Mouse (Mus musculus): ENCODE measurements around the gene Dnmt3c. TPM values are rescaled to one million over a fixed set of nuclear protein-coding genes. Genes with fewer than 3 reads are reported as not detected.

The Dnmt3c gene
- polyA plus RNA-seq, 1 experiment from 2014 or later = 0.10 TPM

DNA sequence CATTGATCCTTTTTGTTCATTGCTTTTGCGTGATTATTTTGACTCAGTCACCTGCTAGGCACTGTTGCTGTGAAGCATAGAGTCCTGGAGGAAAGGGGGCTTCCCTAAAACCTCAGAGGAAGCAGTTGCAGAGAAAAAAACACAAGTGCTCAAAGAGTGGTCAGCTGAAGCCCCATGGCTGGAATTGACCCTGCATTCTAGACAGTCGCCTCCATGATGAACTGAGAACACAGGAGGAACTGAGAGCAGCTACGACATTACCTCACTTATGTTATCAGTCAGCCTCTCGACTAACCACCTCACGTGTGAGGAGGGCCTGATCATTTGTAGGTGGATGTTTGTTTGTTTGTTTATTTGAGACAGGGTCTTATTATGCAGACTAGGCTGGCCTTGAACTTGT, 65.7 kb downstream of the Dnmt3c start:
- Histone ChIP-seq H3K4me1 (ENCODE audit: insufficient read depth, low read depth, low read length) (no peaks in the 10 kb centered on the region), H3K9me3 (ENCODE audit: low read length) (no peaks in the 10 kb centered on the region), H3K36me3 (ENCODE audit: insufficient read depth, low read length) (peaks cover 43% of the 10 kb centered on the region), H3K27ac (ENCODE audit: low read length) (no peak overlapping the region), H3K9ac (replicated peaks; ENCODE audit: low read depth) (no peak overlapping the region), H3K27me3 (replicated peaks; ENCODE audit: insufficient read depth, low read length) (no peaks in the 10 kb centered on the region), H3K4me2 (replicated peaks; ENCODE audit: low read depth, low read length) (no peak overlapping the region), H3K4me3 (ENCODE audit: low read depth, low read length) (no peak overlapping the region)
- ATAC-seq (no peak), DNase-seq (ENCODE audit: low spot score) (no peak)
- WGBS = 87% methylated on average over 5 of the region's 5 CpGs
- TF ChIP-seq CTCF (IDR thresholded peaks at IDR 0.05) (no peak), EP300 (IDR thresholded peaks at IDR 0.05) (no peak)

DNA sequence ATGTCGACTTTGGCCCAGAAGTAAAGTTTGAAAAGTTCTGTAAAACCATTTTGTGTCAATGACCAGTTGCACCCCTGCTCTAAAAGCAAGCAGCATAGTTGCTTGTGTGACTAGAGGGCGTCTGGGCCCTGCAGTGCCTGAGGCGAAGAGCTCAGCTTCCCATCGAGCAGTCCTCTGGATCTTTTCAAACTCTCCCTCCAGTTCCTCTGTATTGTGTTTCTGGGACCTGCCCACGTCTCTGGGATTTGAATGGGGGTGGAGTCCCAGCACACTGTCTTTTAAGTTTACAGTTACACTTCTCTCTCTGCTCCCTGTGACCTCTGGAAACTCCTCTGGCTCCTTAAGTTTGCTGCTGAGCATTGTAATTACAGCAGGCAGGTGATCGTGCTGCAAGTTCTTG, 71.0 kb downstream of the Dnmt3c start:
- WGBS = 68% methylated on average over 6 of the region's 6 CpGs
- H3K36me3 ChIP-seq (ENCODE audit: insufficient read depth, low read length) = peaks cover 7% of the 10 kb centered on the region; the same call in 1 of the 2 replicates

GRCm38 (mm10) chr2:153768881-153769280, 72.4 kb downstream of the Dnmt3c start:
- Histone ChIP-seq H3K9ac (replicated peaks; ENCODE audit: low read depth) (no peak overlapping the region), H3K4me3 (ENCODE audit: low read depth, low read length) (no peak overlapping the region), H3K4me2 (replicated peaks; ENCODE audit: low read depth, low read length) (no peak overlapping the region), H3K27ac (ENCODE audit: low read length) (no peak overlapping the region), H3K9me3 (ENCODE audit: low read length) (no peaks in the 10 kb centered on the region), H3K4me1 (ENCODE audit: insufficient read depth, low read depth, low read length) (no peaks in the 10 kb centered on the region), H3K36me3 (ENCODE audit: insufficient read depth, low read length) (peaks cover 7% of the 10 kb centered on the region; the same call in 1 of the 2 replicates), H3K27me3 (replicated peaks; ENCODE audit: insufficient read depth, low read length) (no peaks in the 10 kb centered on the region)
- DNase-seq (ENCODE audit: low spot score) (no peak), ATAC-seq (no peak)
- 86% methylated on average over 2 of the region's 2 CpGs for WGBS
- no peak for TF ChIP-seq EP300 (IDR thresholded peaks at IDR 0.05)
- no peak for TF ChIP-seq CTCF (IDR thresholded peaks at IDR 0.05)

More for the DNA sequence above, 71.0 kb downstream of the Dnmt3c start:
- Histone ChIP-seq H3K4me3 (ENCODE audit: low read depth, low read length) (no peak overlapping the region), H3K27ac (ENCODE audit: low read length) (no peak overlapping the region), H3K4me2 (replicated peaks; ENCODE audit: low read depth, low read length) (no peak overlapping the region), H3K9me3 (ENCODE audit: low read length) (no peaks in the 10 kb centered on the region), H3K27me3 (replicated peaks; ENCODE audit: insufficient read depth, low read length) (no peaks in the 10 kb centered on the region), H3K9ac (replicated peaks; ENCODE audit: low read depth) (no peak overlapping the region), H3K4me1 (ENCODE audit: insufficient read depth, low read depth, low read length) (no peaks in the 10 kb centered on the region)
- no peak for TF ChIP-seq CTCF (IDR thresholded peaks at IDR 0.05)
- no peak for TF ChIP-seq EP300 (IDR thresholded peaks at IDR 0.05)
- ATAC-seq (no peak), DNase-seq (ENCODE audit: low spot score) (no peak)

DNA sequence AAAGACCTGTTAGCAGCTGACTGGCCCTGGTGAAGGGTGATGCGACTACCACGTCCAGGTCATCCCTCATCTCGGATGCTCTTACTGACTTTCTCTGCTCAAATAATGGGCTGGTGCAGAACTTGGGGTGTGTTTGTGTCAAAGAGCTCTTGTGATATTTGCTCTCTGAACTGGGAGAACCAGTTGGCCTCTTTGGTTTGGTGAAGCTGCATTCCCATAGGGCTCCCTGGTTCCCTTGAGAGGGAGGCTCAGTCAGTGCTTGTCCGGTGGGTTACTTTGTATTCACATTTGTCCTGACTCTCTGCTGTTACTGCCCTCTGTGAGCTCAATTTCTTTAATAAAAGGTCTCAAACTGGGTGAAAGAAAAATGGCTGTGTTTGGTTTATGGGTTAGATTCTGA, 76.5 kb downstream of the Dnmt3c start:
- DNase-seq (ENCODE audit: low spot score) (peak; percentile 69), ATAC-seq (peak; percentile 60)
- Histone ChIP-seq H3K4me3 (ENCODE audit: low read depth, low read length) (no peak overlapping the region), H3K4me1 (ENCODE audit: insufficient read depth, low read depth, low read length) (no peaks in the 10 kb centered on the region), H3K36me3 (ENCODE audit: insufficient read depth, low read length) (no peaks in the 10 kb centered on the region; the same call in 1 of the 2 replicates), H3K4me2 (replicated peaks; ENCODE audit: low read depth, low read length) (no peak overlapping the region), H3K9me3 (ENCODE audit: low read length) (no peaks in the 10 kb centered on the region), H3K27me3 (replicated peaks; ENCODE audit: insufficient read depth, low read length) (no peaks in the 10 kb centered on the region), H3K9ac (replicated peaks; ENCODE audit: low read depth) (no peak overlapping the region), H3K27ac (ENCODE audit: low read length) (no peak overlapping the region)
- 64% methylated on average over 4 of the region's 4 CpGs for WGBS
- TF ChIP-seq EP300 (IDR thresholded peaks at IDR 0.05) (no peak), CTCF (IDR thresholded peaks at IDR 0.05) (no peak)

- Histone ChIP-seq H3K36me3 (ENCODE audit: insufficient read depth, low read length) (no peaks in the 10 kb centered on the region; the same call in 1 of the 2 replicates), H3K27me3 (replicated peaks; ENCODE audit: insufficient read depth, low read length) (no peaks in the 10 kb centered on the region), H3K4me3 (ENCODE audit: low read depth, low read length) (no peak overlapping the region), H3K9me3 (ENCODE audit: low read length) (no peaks in the 10 kb centered on the region), H3K27ac (ENCODE audit: low read length) (no peak overlapping the region), H3K4me2 (replicated peaks; ENCODE audit: low read depth, low read length) (no peak overlapping the region), H3K9ac (replicated peaks; ENCODE audit: low read depth) (no peak overlapping the region), H3K4me1 (ENCODE audit: insufficient read depth, low read depth, low read length) (peaks cover 3% of the 10 kb centered on the region; the same call in 1 of the 2 replicates)
- ATAC-seq (no peak), DNase-seq (ENCODE audit: low spot score) (no peak)
- no peak for TF ChIP-seq CTCF (IDR thresholded peaks at IDR 0.05)
- TF ChIP-seq EP300 (IDR thresholded peaks at IDR 0.05) = no peak
- 94% methylated on average over 4 of the region's 4 CpGs for WGBS
Measured at GRCm38 (mm10) chr2:153775472-153775871, 79.0 kb downstream of the Dnmt3c start.

GRCm38 (mm10) chr2:153778638-153779362, 82.3 kb downstream of the Dnmt3c start:
- TF ChIP-seq CTCF (IDR thresholded peaks at IDR 0.05) = no peak
- no peak for TF ChIP-seq EP300 (IDR thresholded peaks at IDR 0.05)
- Histone ChIP-seq H3K4me3 (ENCODE audit: low read depth, low read length) (peak overlapping the region; percentile 26), H3K9ac (replicated peaks; ENCODE audit: low read depth) (no peak overlapping the region), H3K36me3 (ENCODE audit: insufficient read depth, low read length) (no peaks in the 10 kb centered on the region), H3K9me3 (ENCODE audit: low read length) (no peaks in the 10 kb centered on the region), H3K27me3 (replicated peaks; ENCODE audit: insufficient read depth, low read length) (no peaks in the 10 kb centered on the region), H3K4me2 (replicated peaks; ENCODE audit: low read depth, low read length) (peak overlapping the region; percentile 67), H3K4me1 (ENCODE audit: insufficient read depth, low read depth, low read length) (peaks cover 3% of the 10 kb centered on the region; the same call in 1 of the 2 replicates), H3K27ac (ENCODE audit: low read length) (no peak overlapping the region)
- DNase-seq (ENCODE audit: low spot score) (peak; percentile 81), ATAC-seq (peak; percentile 96)
- WGBS = 10% methylated on average over 24 of the region's 24 CpGs

Other genes with a start within 250 kb of the Dnmt3c start
- not detected in 2 replicates for gene 4930404H24Rik, start 203.9 kb upstream of the Dnmt3c start, polyA plus RNA-seq (2015; fragmentation: Nextera tagmentation; extraction: Ambion mirVana)
- 8.3 and 9.9 TPM in 2 replicates for gene Nol4l, start 166.7 kb upstream of the Dnmt3c start, polyA plus RNA-seq (2015; fragmentation: Nextera tagmentation; extraction: Ambion mirVana)
- 71.8 and 73.3 TPM in 2 replicates for gene Commd7, start 63.9 kb upstream of the Dnmt3c start, polyA plus RNA-seq (2015; fragmentation: Nextera tagmentation; extraction: Ambion mirVana)
- gene Dnmt3b, start 47.2 kb upstream of the Dnmt3c start, polyA plus RNA-seq (2015; fragmentation: Nextera tagmentation; extraction: Ambion mirVana) = 3.3 and 4.2 TPM in 2 replicates
- 145 and 164 TPM in 2 replicates for gene Mapre1, start 44.6 kb downstream of the Dnmt3c start, polyA plus RNA-seq (2015; fragmentation: Nextera tagmentation; extraction: Ambion mirVana)
- 0.05 TPM in 1 of 2 replicates, not detected in the other for gene Efcab8, start 83.3 kb downstream of the Dnmt3c start, polyA plus RNA-seq (2015; fragmentation: Nextera tagmentation; extraction: Ambion mirVana)
- not detected in 2 replicates for gene Sun5, start 174.4 kb downstream of the Dnmt3c start, polyA plus RNA-seq (2015; fragmentation: Nextera tagmentation; extraction: Ambion mirVana)
- not detected in 2 replicates for gene Bpifb2, start 178.4 kb downstream of the Dnmt3c start, polyA plus RNA-seq (2015; fragmentation: Nextera tagmentation; extraction: Ambion mirVana)
- gene Bpifb6, start 203.7 kb downstream of the Dnmt3c start, polyA plus RNA-seq (2015; fragmentation: Nextera tagmentation; extraction: Ambion mirVana) = not detected in 2 replicates
- gene Bpifb3, start 221.6 kb downstream of the Dnmt3c start, polyA plus RNA-seq (2015; fragmentation: Nextera tagmentation; extraction: Ambion mirVana) = not detected in 2 replicates
- gene Bpifb4, start 241.6 kb downstream of the Dnmt3c start, polyA plus RNA-seq (2015; fragmentation: Nextera tagmentation; extraction: Ambion mirVana) = not detected in 2 replicates

All from lung, postnatal 0 days (tissue).